Mouse (Mus musculus) E14TG2a.4 (cell line): ENCODE data around the gene Nt5c2.

ENCODE experiments used
- H3K27me3 ChIP-seq: 2 replicates; pipeline ENCODE4 v1.6.1; 2014; ENCODE audit warnings: low read length, control low read depth; ENCODE audit not compliant: insufficient read depth
- H3K36me3 ChIP-seq: 2 replicates; pipeline ENCODE4 v1.6.1; 2014; ENCODE audit warnings: low read length, control low read depth; ENCODE audit not compliant: insufficient read depth
- H3K4me1 ChIP-seq: replicated peaks from 2 replicates; pipeline ENCODE4 v1.6.1; 2014; ENCODE audit warnings: low read depth, low read length, control low read depth
- H3K4me3 ChIP-seq: replicated peaks from 2 replicates; pipeline ENCODE4 v1.5.1; 2014; ENCODE audit warnings: mild to moderate bottlenecking, low read length
- H3K9me3 ChIP-seq: 2 replicates; pipeline ENCODE4 v1.6.1; 2014; ENCODE audit warnings: low read length, control low read depth
- CTCF ChIP-seq: conservative IDR thresholded peaks from 2 replicates; pipeline ENCODE4 v1.5.1; 2014; ENCODE audit warnings: low read length
- NANOG ChIP-seq: IDR thresholded peaks from 2 replicates; pipeline ENCODE4 v1.6.1; 2014; ENCODE audit warnings: borderline replicate concordance, low read length, mixed read lengths
- POU5F1 ChIP-seq: IDR thresholded peaks from 2 replicates; pipeline ENCODE4 v1.6.1; 2014; ENCODE audit warnings: low read length, borderline replicate concordance

Gene Nt5c2

DNA sequence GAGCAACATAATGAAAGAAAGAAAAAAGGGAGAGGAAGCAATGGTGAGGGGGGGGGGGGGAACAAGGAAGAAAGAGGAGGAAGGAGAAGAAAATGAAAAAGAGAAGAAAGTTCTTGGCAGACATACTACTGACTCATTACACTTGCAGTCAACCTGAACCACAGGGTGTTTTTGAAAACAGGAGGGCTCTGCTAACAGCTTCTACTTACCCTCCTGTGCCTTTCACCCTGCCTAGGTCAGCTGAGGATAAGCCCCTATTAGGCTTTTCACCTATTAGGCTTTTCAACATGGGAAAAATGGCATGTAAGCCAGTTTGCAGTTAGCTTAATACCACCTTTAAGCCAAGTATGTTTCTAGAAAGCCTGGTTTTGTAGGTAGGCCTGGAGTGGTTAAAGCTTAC lies 51.5 kb downstream of the Nt5c2 start:
- Histone ChIP-seq H3K4me3 (no peak overlapping the region), H3K36me3 (peaks cover 7% of the 10 kb centered on the region; the same call in 1 of the 2 replicates), H3K4me1 (peaks cover 44% of the 10 kb centered on the region), H3K27me3 (no peaks in the 10 kb centered on the region), H3K9me3 (no peaks in the 10 kb centered on the region)
- TF ChIP-seq NANOG (no peak), CTCF (no peak), POU5F1 (no peak)

DNA sequence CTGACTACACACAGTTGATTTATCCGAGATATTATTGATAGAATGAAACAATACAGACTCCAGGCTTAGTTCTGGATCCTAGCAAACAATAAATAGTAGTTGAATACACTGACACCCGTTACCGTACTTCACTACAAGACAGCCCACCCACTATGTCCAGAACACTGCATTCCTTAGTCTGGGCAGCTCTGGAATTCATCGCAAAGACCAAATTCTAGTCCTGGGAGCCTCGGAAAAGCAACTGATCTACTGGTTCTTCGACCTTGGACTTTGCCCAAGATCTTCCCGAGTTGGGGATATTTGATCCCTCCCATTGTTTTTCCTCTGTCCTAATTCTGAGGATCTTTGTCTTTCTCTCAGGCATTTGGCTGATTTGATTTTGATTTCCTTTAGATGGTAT lies 52.1 kb downstream of the Nt5c2 start:
- no peak for TF ChIP-seq CTCF
- TF ChIP-seq POU5F1: no peak
- TF ChIP-seq NANOG: no peak

GRCm38 (mm10) chr19:46962171-46962772 lies 52.7 kb downstream of the Nt5c2 start:
- H3K4me3 ChIP-seq: peak overlapping the region; percentile 95

More for the DNA sequence above, 52.1 kb downstream of the Nt5c2 start:
- Histone ChIP-seq H3K27me3 (no peaks in the 10 kb centered on the region), H3K4me3 (peak overlapping the region; percentile 95), H3K4me1 (peaks cover 44% of the 10 kb centered on the region), H3K36me3 (peaks cover 12% of the 10 kb centered on the region), H3K9me3 (no peaks in the 10 kb centered on the region)

GRCm38 (mm10) chr19:46961652-46962051 lies 53.3 kb downstream of the Nt5c2 start:
- peaks cover 21% of the 10 kb centered on the region for H3K36me3 ChIP-seq
- peak overlapping the region; percentile 95 for H3K4me3 ChIP-seq
- H3K9me3 ChIP-seq: no peaks in the 10 kb centered on the region
- H3K27me3 ChIP-seq: no peaks in the 10 kb centered on the region
- peaks cover 48% of the 10 kb centered on the region for H3K4me1 ChIP-seq
- no peak for TF ChIP-seq CTCF
- TF ChIP-seq POU5F1: no peak
- TF ChIP-seq NANOG: no peak

More at GRCm38 (mm10) chr19:46962171-46962772, 52.7 kb downstream of the Nt5c2 start:
- H3K36me3 ChIP-seq: peaks cover 17% of the 10 kb centered on the region
- H3K4me1 ChIP-seq: peaks cover 46% of the 10 kb centered on the region
- no peaks in the 10 kb centered on the region for H3K27me3 ChIP-seq
- TF ChIP-seq CTCF (no peak), POU5F1 (no peak), NANOG (no peak)
- H3K9me3 ChIP-seq: no peaks in the 10 kb centered on the region

DNA sequence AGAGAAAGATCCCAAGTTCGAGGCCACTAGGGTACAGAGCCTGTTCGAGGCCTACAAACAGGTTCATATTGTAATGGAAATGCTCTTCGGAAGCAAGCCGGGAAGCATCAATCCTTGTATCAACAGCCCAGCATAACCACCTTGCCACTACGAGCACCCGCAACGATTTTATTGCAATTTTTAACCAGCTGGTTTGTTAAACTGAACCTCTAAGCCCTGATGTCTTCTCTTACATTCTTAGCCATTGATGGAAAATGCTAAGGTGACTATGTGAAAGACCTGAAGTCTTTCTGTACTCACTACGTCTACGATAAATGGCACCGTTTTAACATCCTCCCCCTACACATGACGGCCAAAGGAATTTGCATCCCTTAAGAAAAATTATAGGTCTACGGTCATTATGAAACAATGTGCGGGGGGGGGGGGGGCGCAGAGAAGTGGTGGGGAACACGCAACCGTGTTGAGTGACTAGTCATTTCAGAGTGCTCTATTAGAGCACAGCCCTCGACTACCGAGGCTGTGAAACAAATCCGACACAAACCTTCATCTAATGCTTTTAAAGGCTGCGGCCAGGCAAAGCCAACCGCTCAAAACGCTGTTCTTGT lies 53.8 kb downstream of the Nt5c2 start:
- Histone ChIP-seq H3K4me3 (peak overlapping the region; percentile 95), H3K4me1 (peaks cover 48% of the 10 kb centered on the region), H3K36me3 (peaks cover 21% of the 10 kb centered on the region), H3K27me3 (no peaks in the 10 kb centered on the region), H3K9me3 (no peaks in the 10 kb centered on the region)
- TF ChIP-seq NANOG (no peak), CTCF (no peak), POU5F1 (peak; percentile 39; the same call in 1 of the 2 replicates)

DNA sequence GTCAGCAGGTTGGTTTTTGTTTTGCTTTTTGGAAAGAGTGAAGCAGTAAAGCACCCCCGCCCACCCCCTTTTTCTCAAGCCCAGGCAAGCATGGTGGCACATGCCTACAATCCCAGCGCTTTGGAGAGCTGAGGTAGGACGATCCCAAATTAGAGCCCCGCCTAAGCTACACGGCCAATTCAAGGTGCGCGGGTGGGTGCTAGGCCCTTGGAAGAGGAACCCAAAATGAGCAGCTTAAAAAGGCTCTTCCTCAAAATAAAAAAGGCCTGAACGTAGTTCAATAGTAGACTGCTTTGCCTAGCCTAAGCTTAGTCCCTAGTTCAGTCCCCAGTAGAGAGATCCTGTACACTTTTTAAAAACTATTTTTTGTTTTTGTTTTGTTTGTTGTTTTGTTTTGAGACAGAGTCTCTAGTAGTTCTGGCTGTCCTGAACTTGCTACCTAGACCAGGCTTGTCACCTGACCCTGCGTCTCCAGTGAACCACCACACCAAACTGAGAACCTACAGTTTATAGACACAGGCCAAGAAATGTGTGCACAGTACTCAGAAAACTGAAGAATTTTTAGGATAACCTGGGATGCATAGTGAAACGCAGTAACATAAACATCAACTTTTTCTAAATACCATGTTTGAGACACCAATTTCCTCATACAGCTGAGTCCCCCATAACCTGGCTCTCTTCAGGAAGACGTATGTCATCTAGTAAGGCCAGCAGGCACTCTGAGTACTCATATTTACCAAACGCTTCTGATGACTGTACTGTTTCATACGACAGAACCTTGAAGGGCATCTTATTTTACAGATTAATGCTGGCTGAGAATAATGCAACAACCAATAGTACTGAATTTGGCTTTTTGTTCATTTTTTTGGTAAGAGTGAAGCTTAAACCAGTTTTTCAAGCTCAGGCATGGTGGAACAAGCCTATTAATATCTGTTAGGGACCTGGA lies 54.6 kb downstream of the Nt5c2 start:
- TF ChIP-seq POU5F1 (no peak), NANOG (no peak), CTCF (no peak)
- peaks cover 21% of the 10 kb centered on the region for H3K36me3 ChIP-seq
- H3K4me1 ChIP-seq: peaks cover 48% of the 10 kb centered on the region
- H3K27me3 ChIP-seq: no peaks in the 10 kb centered on the region
- peak overlapping the region; percentile 95 for H3K4me3 ChIP-seq
- no peaks in the 10 kb centered on the region for H3K9me3 ChIP-seq

- no peaks in the 10 kb centered on the region for H3K27me3 ChIP-seq
- H3K36me3 ChIP-seq: peaks cover 21% of the 10 kb centered on the region
These were observed 55.4 kb downstream of the Nt5c2 start for GRCm38 (mm10) chr19:46959536-46959935.

GRCm38 (mm10) chr19:46958566-46958965 lies 56.4 kb downstream of the Nt5c2 start:
- no peaks in the 10 kb centered on the region for H3K27me3 ChIP-seq
- TF ChIP-seq NANOG (no peak), POU5F1 (no peak), CTCF (no peak)
- no peaks in the 10 kb centered on the region for H3K9me3 ChIP-seq
- no peak overlapping the region for H3K4me3 ChIP-seq
- peaks cover 21% of the 10 kb centered on the region for H3K36me3 ChIP-seq
- peaks cover 45% of the 10 kb centered on the region for H3K4me1 ChIP-seq

More at GRCm38 (mm10) chr19:46959536-46959935, 55.4 kb downstream of the Nt5c2 start:
- Histone ChIP-seq H3K9me3 (no peaks in the 10 kb centered on the region), H3K4me1 (peaks cover 48% of the 10 kb centered on the region), H3K4me3 (peak overlapping the region; percentile 29)
- TF ChIP-seq CTCF (no peak), POU5F1 (no peak), NANOG (no peak)
